Mouse (Mus musculus): Measurements from ENCODE around the gene Acot2.
"Not testable (repeated sequence)": the region's sequence is repeated elsewhere in the genome, so short reads cannot be mapped to it uniquely, and the experiment has no call there.

GRCm38 (mm10) chr12:84022266-84022665 lies 34.6 kb downstream of the Acot2 start:
- TF ChIP-seq POLR2A (IDR thresholded peaks at IDR 0.05; ENCODE audit: borderline replicate concordance, insufficient read depth, low read length); CTCF (IDR thresholded peaks at IDR 0.05; ENCODE audit: borderline replicate concordance, insufficient read depth, low read depth, low read length): not testable (repeated sequence)

Measured in cerebellum, adult 2 months (tissue).